Comparison of ENCODE assay signal across 25 mouse cellular contexts in genomic region chr4:150202702-150203101, GRCm38 (mm10). TPM values are rescaled to one million over a fixed set of nuclear protein-coding genes. Genes with fewer than 3 reads are reported as not detected.
A peak's percentile ranks its signal among the peaks of the same experiment; 100 is the strongest.
DNase-seq lines count a peak whose midpoint lies in the region; ATAC-seq lines count a peak whose summit lies in the region.
"Had no signal": no experiment of that assay in that cellular context is flagged by ENCODE, and none has a peak within 500 bp of the region (broad histone marks: within the 10 kb centered on the region; RNA-seq: fewer than 3 reads in every experiment).

No protein-coding gene starts in this region.

- H3K4me2 ChIP-seq in liver, embryonic 15.5 days, result no peak overlapping the region
- no peak overlapping the region for H3K4me2 ChIP-seq in liver, embryonic 12.5 days
- no peak overlapping the region for H3K4me2 ChIP-seq in neural tube, embryonic 15.5 days
- H3K4me2 ChIP-seq: forebrain, embryonic 13.5 days; heart, embryonic 12.5 days; lung, embryonic 14.5 days had no signal

- no peak overlapping the region for H3K4me3 ChIP-seq in liver, embryonic 15.5 days (replicated peaks)
- no peak overlapping the region for H3K4me3 ChIP-seq in liver, embryonic 12.5 days
- no peak overlapping the region for H3K4me3 ChIP-seq in neural tube, embryonic 15.5 days (replicated peaks)
- H3K4me3 ChIP-seq: forebrain, embryonic 13.5 days; heart, embryonic 12.5 days; midbrain, embryonic 10.5 days had no signal

- no peak for ATAC-seq in liver, embryonic 15.5 days (ENCODE audit: insufficient read depth)
- no peak for ATAC-seq in liver, embryonic 12.5 days
- ATAC-seq in granulocyte monocyte progenitor cell, adult 5-6 weeks (replicated peaks; ENCODE audit: poor library complexity, severe bottlenecking), result peak; percentile 92
- ATAC-seq in megakaryocyte progenitor cell, adult 5-6 weeks (replicated peaks; ENCODE audit: poor library complexity), result peak; percentile 95
- ATAC-seq in neural tube, embryonic 15.5 days (ENCODE audit: low FRiP score), result no peak
- ATAC-seq: forebrain, embryonic 13.5 days; hindbrain, postnatal 0 days; Patski had no signal

- 0 out of 2 replicates have a peak overlapping the region, but pooled peaks have one; percentile 33 for H3K27ac ChIP-seq in liver, embryonic 15.5 days (replicated peaks)
- H3K27ac ChIP-seq in liver, embryonic 12.5 days, result no peak overlapping the region
- H3K27ac ChIP-seq in neural tube, embryonic 15.5 days (replicated peaks), result no peak overlapping the region
- H3K27ac ChIP-seq: forebrain, embryonic 13.5 days; hindbrain, postnatal 0 days; midbrain, embryonic 10.5 days had no signal

- 25% methylated on average over 5 of the region's 5 CpGs for WGBS in liver, embryonic 15.5 days (ENCODE audit: insufficient replicate concordance)
- 23% methylated on average over 5 of the region's 5 CpGs for WGBS in liver, embryonic 12.5 days (ENCODE audit: insufficient replicate concordance)
- 88% methylated on average over 5 of the region's 5 CpGs for whole genome bisulfite sequencing in neural tube, embryonic 15.5 days

- peak; percentile 75 for DNase-seq in A20 (ENCODE audit: low read depth, low spot score)
- no peak for DNase-seq in left cerebral cortex, adult 18-20 months (ENCODE audit: low spot score in 2 of 2)
- DNase-seq in cerebellum, postnatal 25 days, result no peak
- DNase-seq: cerebellum, adult 11 months; cerebellum, postnatal 14 days; kidney, adult 9 months; lung, embryonic 14.5 days had no signal

- H3K27me3 ChIP-seq in liver, embryonic 15.5 days, result peaks cover 3% of the 10 kb centered on the region; the same call in 1 of the 2 replicates
- H3K27me3 ChIP-seq in liver, embryonic 12.5 days (replicated peaks), result peaks cover 9% of the 10 kb centered on the region; the same call in 1 of the 2 replicates
- no peaks in the 10 kb centered on the region for H3K27me3 ChIP-seq in neural tube, embryonic 15.5 days (replicated peaks)
- H3K27me3 ChIP-seq: forebrain, embryonic 13.5 days; heart, embryonic 12.5 days; Patski had no signal

- no peaks in the 10 kb centered on the region for H3K9me3 ChIP-seq in liver, embryonic 15.5 days (replicated peaks)
- no peaks in the 10 kb centered on the region for H3K9me3 ChIP-seq in liver, embryonic 12.5 days (replicated peaks)
- H3K9me3 ChIP-seq in neural tube, embryonic 15.5 days (replicated peaks), result no peaks in the 10 kb centered on the region
- H3K9me3 ChIP-seq: forebrain, embryonic 13.5 days; heart, embryonic 12.5 days; midbrain, embryonic 10.5 days had no signal

- H3K36me3 ChIP-seq in liver, embryonic 15.5 days (replicated peaks), result no peaks in the 10 kb centered on the region
- no peaks in the 10 kb centered on the region for H3K36me3 ChIP-seq in liver, embryonic 12.5 days
- no peaks in the 10 kb centered on the region for H3K36me3 ChIP-seq in neural tube, embryonic 15.5 days
- H3K36me3 ChIP-seq: heart, embryonic 12.5 days; midbrain, embryonic 10.5 days had no signal

- H3K4me1 ChIP-seq in liver, embryonic 15.5 days (replicated peaks), result 0 out of 2 replicates have a peak, but pooled peaks cover 5% of the 10 kb centered on the region
- H3K4me1 ChIP-seq in liver, embryonic 12.5 days, result peaks cover 7% of the 10 kb centered on the region
- no peaks in the 10 kb centered on the region for H3K4me1 ChIP-seq in neural tube, embryonic 15.5 days
- H3K4me1 ChIP-seq: forebrain, embryonic 13.5 days; heart, embryonic 12.5 days had no signal

- H3K9ac ChIP-seq in liver, embryonic 15.5 days, result no peak overlapping the region
- no peak overlapping the region for H3K9ac ChIP-seq in liver, embryonic 12.5 days
- no peak overlapping the region for H3K9ac ChIP-seq in neural tube, embryonic 15.5 days (replicated peaks)
- H3K9ac ChIP-seq: forebrain, embryonic 13.5 days; heart, embryonic 12.5 days; lung, embryonic 14.5 days had no signal

RNA-seq across cellular contexts. Expression of gene Car6, which starts 1.6 kb away (rescaled TPM):
- not detected in 2 replicates for polyA plus RNA-seq in liver, embryonic 15.5 days (2015; fragmentation: Nextera tagmentation; extraction: Ambion mirVana)
- polyA plus RNA-seq in liver, embryonic 12.5 days (2016; fragmentation: Nextera tagmentation; extraction: Ambion mirVana), result not detected in 2 replicates
- total RNA-seq in granulocyte monocyte progenitor cell, adult 5-6 weeks (2014; fragmentation: Nextera tagmentation), result not detected in 2 replicates
- not detected in 2 replicates for total RNA-seq in granulocyte monocyte progenitor cell, adult 5-6 weeks (2017)
- 1.2 TPM in 1 of 2 replicates, not detected in the other for total RNA-seq in megakaryocyte progenitor cell, adult 5-6 weeks (2015)
- 0.79 TPM in 1 of 2 replicates, not detected in the other for total RNA-seq in megakaryocyte progenitor cell, adult 5-6 weeks (2017)
- not detected in 2 replicates for polyA plus RNA-seq in neural tube, embryonic 15.5 days (2015; fragmentation: Nextera tagmentation; extraction: Ambion mirVana)
- total RNA-seq in left cerebral cortex, adult 18-20 months (2021), result not detected
- total RNA-seq: adrenal gland, postnatal 4 days; heart, postnatal 25 days; hindbrain, postnatal 0 days had no signal
- polyA plus RNA-seq: forebrain, embryonic 13.5 days; heart, embryonic 12.5 days; hindbrain, postnatal 0 days; large intestine, adult 2 months; lung, embryonic 14.5 days; midbrain, embryonic 10.5 days; neural tube, embryonic 14.5 days; Patski; stomach, embryonic 16.5 days had no signal

RNA-seq across cellular contexts. Expression of gene Eno1, which starts 33.8 kb away (rescaled TPM):
- 557 and 577 TPM in 2 replicates for polyA plus RNA-seq in liver, embryonic 15.5 days (2015; fragmentation: Nextera tagmentation; extraction: Ambion mirVana)
- polyA plus RNA-seq in liver, embryonic 12.5 days (2016; fragmentation: Nextera tagmentation; extraction: Ambion mirVana), result 1,241 and 1,342 TPM in 2 replicates
- 409 and 424 TPM in 2 replicates for total RNA-seq in granulocyte monocyte progenitor cell, adult 5-6 weeks (2014; fragmentation: Nextera tagmentation)
- 380 and 423 TPM in 2 replicates for total RNA-seq in granulocyte monocyte progenitor cell, adult 5-6 weeks (2017)
- total RNA-seq in megakaryocyte progenitor cell, adult 5-6 weeks (2015), result 336 and 338 TPM in 2 replicates
- 357 and 368 TPM in 2 replicates for total RNA-seq in megakaryocyte progenitor cell, adult 5-6 weeks (2017)
- 1,173 and 1,202 TPM in 2 replicates for polyA plus RNA-seq in neural tube, embryonic 15.5 days (2015; fragmentation: Nextera tagmentation; extraction: Ambion mirVana)
- total RNA-seq in left cerebral cortex, adult 18-20 months (2021), result 100 to 1,000 TPM; 426 to 458 TPM

RNA-seq across cellular contexts. Expression of gene Slc2a7, which starts 53.9 kb away (rescaled TPM):
- 0.10 TPM in 1 of 2 replicates, not detected in the other for polyA plus RNA-seq in liver, embryonic 15.5 days (2015; fragmentation: Nextera tagmentation; extraction: Ambion mirVana)
- polyA plus RNA-seq in liver, embryonic 12.5 days (2016; fragmentation: Nextera tagmentation; extraction: Ambion mirVana), result not detected in 2 replicates
- total RNA-seq in granulocyte monocyte progenitor cell, adult 5-6 weeks (2014; fragmentation: Nextera tagmentation), result not detected in 2 replicates
- not detected in 2 replicates for total RNA-seq in granulocyte monocyte progenitor cell, adult 5-6 weeks (2017)
- total RNA-seq in megakaryocyte progenitor cell, adult 5-6 weeks (2015), result 0.25 TPM in 1 of 2 replicates, not detected in the other
- not detected in 2 replicates for total RNA-seq in megakaryocyte progenitor cell, adult 5-6 weeks (2017)
- not detected in 2 replicates for polyA plus RNA-seq in neural tube, embryonic 15.5 days (2015; fragmentation: Nextera tagmentation; extraction: Ambion mirVana)
- total RNA-seq in left cerebral cortex, adult 18-20 months (2021), result not detected
- total RNA-seq: adrenal gland, postnatal 4 days; heart, postnatal 25 days; hindbrain, postnatal 0 days had no signal
- polyA plus RNA-seq: forebrain, embryonic 13.5 days; gonadal fat pad, adult 2 months; heart, embryonic 12.5 days; hindbrain, postnatal 0 days; limb, embryonic 11.5 days; lung, embryonic 14.5 days; midbrain, embryonic 10.5 days; neural tube, embryonic 14.5 days; Patski; thymus, postnatal 0 days had no signal

Comparison
In these comparisons a context has a peak if more than half of its experiments do, and no peak if none do; other contexts are left out.
1. ATAC-seq: peak in granulocyte monocyte progenitor cell, adult 5-6 weeks (single experiment) and megakaryocyte progenitor cell, adult 5-6 weeks (single experiment); none in liver, embryonic 15.5 days (single experiment), liver, embryonic 12.5 days (single experiment) and neural tube, embryonic 15.5 days (single experiment).